Comparison of ENCODE assay signal across 8 mouse cellular contexts in genomic region chr2:129904753-129905152, GRCm38 (mm10).
A peak's percentile ranks its signal among the peaks of the same experiment; 100 is the strongest.
DNase-seq lines count a peak whose midpoint lies in the region; ATAC-seq and TF ChIP-seq lines count a peak whose summit lies in the region.

No protein-coding gene starts in this region.

- H3K27ac ChIP-seq in left cerebral cortex, adult 2 months, result no peak overlapping the region
- peak overlapping the region; percentile 3; the same call in 1 of the 2 replicates for H3K27ac ChIP-seq in MEL (ENCODE audit: control insufficient read depth, low read depth, low read length)
- no peak overlapping the region for H3K27ac ChIP-seq in intestine, embryonic 16.5 days (ENCODE audit: low read length)

- no peaks in the 10 kb centered on the region for H3K9me3 ChIP-seq in MEL (replicated peaks; ENCODE audit: insufficient read depth, low read length)
- H3K9me3 ChIP-seq in intestine, embryonic 16.5 days (ENCODE audit: control insufficient read depth, low read length), result no peaks in the 10 kb centered on the region

- 45% methylated on average over 7 of the region's 7 CpGs for WGBS in intestine, embryonic 16.5 days

- peaks cover 2 to 12% of the 10 kb centered on the region in 2 experiments; a peak in 3 of 4 replicates for H3K4me1 ChIP-seq in MEL (ENCODE audit: control insufficient read depth in 1 of 2, insufficient read depth in 2 of 2, low read length in 2 of 2)
- H3K4me1 ChIP-seq in intestine, embryonic 16.5 days (ENCODE audit: control insufficient read depth, insufficient read depth, low read length), result peaks cover 6% of the 10 kb centered on the region; the same call in 1 of the 2 replicates

- H3K4me3 ChIP-seq in left cerebral cortex, adult 2 months, result no peak overlapping the region
- H3K4me3 ChIP-seq in MEL (ENCODE audit: control insufficient read depth in 1 of 2, insufficient read depth in 1 of 2, low read depth in 2 of 2, low read length in 2 of 2), result no peak overlapping the region
- H3K4me3 ChIP-seq in intestine, embryonic 16.5 days (ENCODE audit: low read length), result no peak overlapping the region

- H3K36me3 ChIP-seq in MEL (ENCODE audit: control insufficient read depth in 1 of 2, insufficient read depth in 2 of 2, low read length in 2 of 2), result peaks cover 0 to 18% of the 10 kb centered on the region in 2 experiments; a peak in 2 of 4 replicates
- H3K36me3 ChIP-seq in intestine, embryonic 16.5 days (ENCODE audit: control insufficient read depth, insufficient read depth, low read length), result no peaks in the 10 kb centered on the region

- ATAC-seq in hematopoietic stem cell, adult 5-6 weeks (replicated peaks in 1 of 2; ENCODE audit: insufficient read depth in 1 of 2, low FRiP score in 2 of 2, low TSS enrichment in 1 of 2, low read depth in 1 of 2, poor library complexity in 2 of 2, severe bottlenecking in 2 of 2), result peak; percentile 51; a peak in 3 of 4 replicates
- ATAC-seq in megakaryocyte, adult 5-6 weeks (ENCODE audit: poor library complexity, severe bottlenecking), result peak; percentile 78
- ATAC-seq in intestine, embryonic 16.5 days, result no peak

- peaks cover 0 to 2% of the 10 kb centered on the region in 2 experiments; a peak in 1 of 4 replicates for H3K27me3 ChIP-seq in MEL (ENCODE audit: control insufficient read depth in 1 of 2, insufficient read depth in 2 of 2, low read length in 2 of 2)
- H3K27me3 ChIP-seq in intestine, embryonic 16.5 days (replicated peaks; ENCODE audit: control insufficient read depth, insufficient read depth, low read length), result peaks cover 5% of the 10 kb centered on the region; the same call in 1 of the 2 replicates

- DNase-seq in left cerebral cortex, adult 2 months (ENCODE audit: extremely low spot score in 1 of 2, low spot score in 2 of 2), result peak; percentile 33 to 57
- no peak for DNase-seq in left cerebral cortex, adult 8-10 months (ENCODE audit: low spot score in 2 of 2)
- DNase-seq in MEL (ENCODE audit: low read depth, low spot score), result peak; percentile 57
- peak; percentile 15 for DNase-seq in adrenal gland, adult 8-10 months
- no peak for DNase-seq in urinary bladder, postnatal 10 days (ENCODE audit: low spot score)

- TF ChIP-seq RAD21 in MEL (IDR thresholded peaks at IDR 0.05; ENCODE audit: low read depth, low read length), result peak; percentile 69

- no peak overlapping the region for H3K4me2 ChIP-seq in intestine, embryonic 16.5 days (ENCODE audit: low read depth, low read length)

- TF ChIP-seq POLR2A in MEL (IDR thresholded peaks at IDR 0.05; ENCODE audit: control insufficient read depth in 1 of 2, insufficient read depth in 1 of 2, low read depth in 1 of 2, low read length in 2 of 2, poor library complexity in 1 of 2), result no peak

- H3K9ac ChIP-seq in MEL (ENCODE audit: control insufficient read depth, low read depth, low read length, poor library complexity, severe bottlenecking), result no peak overlapping the region
- no peak overlapping the region for H3K9ac ChIP-seq in intestine, embryonic 16.5 days (ENCODE audit: low read depth, low read length)

- intact Hi-C loops in left cerebral cortex, adult 2 months (cut with DNase I), result loop anchor here (1.0 to 10.0 kb wide), 3 partner anchors 154 to 340 kb away; no protein-coding TSS in a partner anchor

- H3K79me2 ChIP-seq in MEL (ENCODE audit: control insufficient read depth, insufficient read depth, low read length, poor library complexity), result no peaks in the 10 kb centered on the region

- peak; percentile 78 for TF ChIP-seq CTCF in left cerebral cortex, adult 2 months (IDR thresholded peaks at IDR 0.05)
- TF ChIP-seq CTCF in MEL (IDR thresholded peaks at IDR 0.05 in 2 of 3, conservative IDR thresholded peaks at IDR 0.05 in 1 of 3; ENCODE audit: control insufficient read depth in 1 of 3, insufficient read depth in 1 of 3, low read depth in 2 of 3, low read length in 3 of 3, poor library complexity in 1 of 3, severe bottlenecking in 1 of 3), result peak; percentile 20 to 67 (median 61); a peak in 4 of 6 replicates

- 0 out of 4 replicates have a peak, but pooled peaks of 1 of the 2 experiments have one; percentile 5 for TF ChIP-seq EP300 in MEL (IDR thresholded peaks at IDR 0.05; ENCODE audit: low read depth in 1 of 2, low read length in 2 of 2)

TF ChIP-seq in MEL, 35 proteins besides CTCF, POLR2A, EP300 and RAD21:
- peak; percentile 18; the same call in 1 of the 2 replicates for TF ChIP-seq ZC3H11A (IDR thresholded peaks at IDR 0.05; ENCODE audit: low read depth, low read length)
- peak; percentile 40 for TF ChIP-seq SMC3 (IDR thresholded peaks at IDR 0.05; ENCODE audit: low read depth, low read length)
- TF ChIP-seq TAL1 (IDR thresholded peaks at IDR 0.05; ENCODE audit: low read length), result 0 out of 2 replicates have a peak, but pooled peaks have one; percentile 9
- no peak for TF ChIP-seq ETS1 (IDR thresholded peaks at IDR 0.05; ENCODE audit: low read depth, low read length)
- TF ChIP-seq SIN3A (IDR thresholded peaks at IDR 0.05; ENCODE audit: low read length), result no peak
- TF ChIP-seq MEF2A (IDR thresholded peaks at IDR 0.05; ENCODE audit: extremely low read depth, insufficient replicate concordance, low read depth, low read length, poor library complexity, severe bottlenecking), result no peak
- TF ChIP-seq MAZ (IDR thresholded peaks at IDR 0.05; ENCODE audit: low read depth, low read length), result no peak

Comparison
In these comparisons a context has a peak if more than half of its experiments do, and no peak if none do; other contexts are left out.
1. DNase-seq: peak in left cerebral cortex, adult 2 months (2 of 2), MEL (single experiment) and adrenal gland, adult 8-10 months (single experiment); none in left cerebral cortex, adult 8-10 months (0 of 2) and urinary bladder, postnatal 10 days (single experiment).